Mouse (Mus musculus) limb, embryonic 11.5 days (tissue): ENCODE data around the gene Xirp1. TPM values are rescaled to one million over a fixed set of nuclear protein-coding genes. Genes with fewer than 3 reads are reported as not detected.

Source experiments
- ATAC-seq: fragments of 200-750 bp; cut with Nextera tagmentation; 2 replicates; pipeline ENCODE4 v1.8.0; 2017; ENCODE audit warnings: low read depth; ENCODE audit not compliant: insufficient number of reproducible peaks, low FRiP score, low TSS enrichment
- DNase-seq: peaks from one replicate; pipeline ENCODE4 v3.0.0-alpha.2; 2015; ENCODE audit warnings: low spot score
- H3K27ac ChIP-seq: fragments of 300-500 bp; sonication (generic); replicated peaks from 2 replicates; pipeline ENCODE4 v1.5.1; 2014; ENCODE audit warnings: low read depth, mild to moderate bottlenecking, low read length
- H3K27me3 ChIP-seq: fragments of 300-500 bp; sonication (generic); 2 replicates; pipeline ENCODE4 v1.6.1; 2014; ENCODE audit warnings: mild to moderate bottlenecking, low read length, mixed read lengths; ENCODE audit not compliant: control insufficient read depth, insufficient read depth
- H3K36me3 ChIP-seq: fragments of 300-500 bp; sonication (generic); 2 replicates; pipeline ENCODE4 v1.6.1; 2014; ENCODE audit warnings: mild to moderate bottlenecking, low read length, moderate library complexity, mixed read lengths; ENCODE audit not compliant: control insufficient read depth, insufficient read depth
- H3K4me1 ChIP-seq: fragments of 300-500 bp; sonication (generic); 2 replicates; pipeline ENCODE4 v1.6.1; 2014; ENCODE audit warnings: low read length, mixed read lengths; ENCODE audit not compliant: control insufficient read depth, insufficient read depth
- H3K4me2 ChIP-seq: fragments of 300-500 bp; sonication (generic); 2 replicates; pipeline ENCODE4 v1.6.1; 2014; ENCODE audit warnings: low read depth, mild to moderate bottlenecking, moderate library complexity; ENCODE audit not compliant: severe bottlenecking
- H3K4me3 ChIP-seq: fragments of 300-500 bp; sonication (generic); 2 replicates; pipeline ENCODE4 v1.5.1; 2014; ENCODE audit warnings: low read depth, low read length
- H3K9ac ChIP-seq: fragments of 300-500 bp; sonication (generic); 2 replicates; pipeline ENCODE4 v1.6.1; 2014; ENCODE audit warnings: mild to moderate bottlenecking, low read length
- H3K9me3 ChIP-seq: fragments of 300-500 bp; sonication (generic); 2 replicates; pipeline ENCODE4 v1.6.1; 2016; ENCODE audit warnings: low read length; ENCODE audit not compliant: control insufficient read depth
- WGBS: fragments of 180-500 bp; shearing (Covaris S2); extraction: QIAGEN DNeasy Blood & Tissue Kit; methylation state at CpG from one replicate; pipeline ENCODE4 v1.1.7; 2014; 5-methylcytosine and 5-hydroxymethylcytosine counted together
- polyA plus RNA-seq: library from polyadenylated mRNA; unstranded; fragments of >200 nt; fragmentation: Nextera tagmentation; extraction: Ambion mirVana; gene quantifications from 2 replicates; pipeline ENCODE4 v1.2.1, GENCODE M21; 2014

Xirp1 gene
- polyA plus RNA-seq, 1 experiment from 2014 or later: not detected

DNA sequence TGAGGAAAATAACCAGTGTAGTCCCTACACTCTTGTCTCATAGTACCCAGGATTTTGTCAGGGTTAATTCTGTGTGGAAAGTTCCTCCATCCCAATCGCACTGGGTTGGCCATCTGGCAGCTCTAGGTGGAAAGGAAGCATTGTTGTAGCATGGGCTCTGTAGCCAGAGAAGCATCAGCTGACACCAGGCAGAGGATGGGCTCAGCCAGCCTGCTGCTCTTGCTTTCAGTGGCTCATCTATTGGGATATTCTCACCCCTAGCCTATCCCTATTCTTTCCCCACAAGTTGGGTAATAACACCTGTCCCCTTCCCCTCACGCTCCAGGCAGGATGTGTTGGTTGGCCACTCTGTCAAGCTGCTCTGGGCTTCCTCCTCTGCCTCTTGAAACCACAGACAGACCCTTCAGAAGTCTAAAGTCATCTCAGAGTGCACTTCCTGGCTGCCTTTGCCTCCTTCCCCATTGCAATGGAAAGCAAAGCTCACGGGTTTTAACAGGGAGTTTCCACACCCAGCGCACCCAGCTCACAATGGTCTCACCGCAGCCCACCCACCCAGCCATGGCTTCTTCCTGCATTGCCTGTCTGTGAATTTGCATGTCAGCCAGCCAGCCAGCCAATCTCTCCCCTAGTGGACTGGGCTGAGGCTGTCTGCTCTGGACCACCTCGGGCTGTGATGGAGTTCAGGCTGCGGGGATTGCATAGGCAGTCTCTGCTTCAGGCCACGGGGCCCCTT, 31.3 kb upstream of the Xirp1 start:
- Histone ChIP-seq H3K4me2 (no peak overlapping the region), H3K27me3 (no peaks in the 10 kb centered on the region), H3K9ac (no peak overlapping the region), H3K4me1 (no peaks in the 10 kb centered on the region), H3K4me3 (no peak overlapping the region), H3K27ac (no peak overlapping the region), H3K9me3 (no peaks in the 10 kb centered on the region), H3K36me3 (no peaks in the 10 kb centered on the region)
- ATAC-seq (no peak), DNase-seq (no peak)
- WGBS: 60% methylated on average over 8 of the region's 8 CpGs

DNA sequence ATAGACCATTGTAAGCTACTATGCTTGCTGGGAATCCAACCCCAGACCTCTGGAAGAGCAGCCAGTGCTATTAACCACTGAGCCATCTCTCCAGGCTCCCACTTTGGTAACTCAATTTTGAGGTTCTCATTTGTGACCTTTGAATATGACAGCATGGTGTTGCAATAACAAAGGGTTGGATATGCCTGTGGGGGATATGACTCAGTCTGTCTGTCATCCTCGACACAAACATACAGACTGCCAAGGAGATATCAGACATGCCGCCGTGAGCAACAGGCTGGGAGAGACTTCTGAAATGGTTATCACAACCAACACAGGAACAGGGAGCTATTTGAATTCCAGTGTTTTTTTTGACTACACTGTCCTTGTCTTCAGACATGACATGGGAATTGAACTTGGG, 26.0 kb upstream of the Xirp1 start:
- no peaks in the 10 kb centered on the region for H3K27me3 ChIP-seq
- H3K9ac ChIP-seq: no peak overlapping the region
- no peak overlapping the region for H3K4me2 ChIP-seq
- H3K4me1 ChIP-seq: no peaks in the 10 kb centered on the region
- H3K27ac ChIP-seq: no peak overlapping the region
- DNase-seq: no peak
- H3K4me3 ChIP-seq: no peak overlapping the region
- WGBS: 87% methylated on average over 3 of the region's 3 CpGs
- no peaks in the 10 kb centered on the region for H3K36me3 ChIP-seq
- ATAC-seq: no peak
- H3K9me3 ChIP-seq: no peaks in the 10 kb centered on the region

DNA sequence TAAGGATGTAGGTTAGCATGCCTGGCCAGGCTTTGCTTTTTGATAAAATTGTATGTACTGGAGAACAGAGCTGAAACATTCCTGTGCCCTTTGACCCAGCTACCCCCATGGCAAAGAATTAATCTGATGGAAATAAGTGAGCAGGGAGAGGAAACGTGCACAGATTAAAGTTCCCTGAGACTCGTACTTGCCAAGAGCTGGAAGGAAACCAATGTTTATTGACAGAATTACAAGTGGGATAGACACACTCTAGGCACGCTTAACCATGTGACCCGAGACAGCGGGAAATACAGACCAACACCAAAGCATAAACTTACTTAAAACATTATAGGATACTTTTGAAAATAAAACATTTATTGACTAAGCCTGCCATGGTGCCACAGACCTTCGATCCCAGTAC, 25.1 kb upstream of the Xirp1 start:
- Histone ChIP-seq H3K36me3 (no peaks in the 10 kb centered on the region), H3K4me3 (no peak overlapping the region), H3K27ac (no peak overlapping the region), H3K9ac (no peak overlapping the region), H3K27me3 (no peaks in the 10 kb centered on the region), H3K4me1 (no peaks in the 10 kb centered on the region), H3K4me2 (no peak overlapping the region), H3K9me3 (no peaks in the 10 kb centered on the region)
- no peak for ATAC-seq
- 83% methylated on average over 6 of the region's 6 CpGs for WGBS
- DNase-seq: no peak

DNA sequence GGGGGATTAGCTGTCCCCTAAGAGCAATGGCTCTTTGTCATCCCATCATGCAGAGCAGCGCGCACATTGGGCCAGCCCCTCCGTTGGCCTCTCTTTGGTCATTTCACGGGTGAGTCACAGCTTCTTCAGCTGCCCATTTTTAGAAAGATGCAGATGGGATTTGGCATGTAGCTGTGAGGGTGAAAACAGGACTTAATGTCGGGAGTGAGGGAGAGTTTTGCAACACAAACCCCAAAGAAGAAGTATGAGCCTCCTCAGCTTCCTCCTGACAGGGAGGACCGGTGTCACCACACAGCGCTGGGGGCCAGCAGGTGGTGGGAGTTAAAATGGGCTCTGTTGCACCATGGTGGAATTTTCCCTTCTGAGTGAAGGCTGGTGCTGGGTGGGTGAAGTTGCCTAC, 19.7 kb upstream of the Xirp1 start:
- DNase-seq: no peak
- no peak overlapping the region for H3K9ac ChIP-seq
- H3K36me3 ChIP-seq: no peaks in the 10 kb centered on the region
- H3K27me3 ChIP-seq: no peaks in the 10 kb centered on the region
- no peak overlapping the region for H3K4me2 ChIP-seq
- H3K4me3 ChIP-seq: no peak overlapping the region
- 85% methylated on average over 7 of the region's 7 CpGs for WGBS
- H3K27ac ChIP-seq: no peak overlapping the region
- no peaks in the 10 kb centered on the region for H3K4me1 ChIP-seq
- no peaks in the 10 kb centered on the region for H3K9me3 ChIP-seq
- ATAC-seq: no peak

DNA sequence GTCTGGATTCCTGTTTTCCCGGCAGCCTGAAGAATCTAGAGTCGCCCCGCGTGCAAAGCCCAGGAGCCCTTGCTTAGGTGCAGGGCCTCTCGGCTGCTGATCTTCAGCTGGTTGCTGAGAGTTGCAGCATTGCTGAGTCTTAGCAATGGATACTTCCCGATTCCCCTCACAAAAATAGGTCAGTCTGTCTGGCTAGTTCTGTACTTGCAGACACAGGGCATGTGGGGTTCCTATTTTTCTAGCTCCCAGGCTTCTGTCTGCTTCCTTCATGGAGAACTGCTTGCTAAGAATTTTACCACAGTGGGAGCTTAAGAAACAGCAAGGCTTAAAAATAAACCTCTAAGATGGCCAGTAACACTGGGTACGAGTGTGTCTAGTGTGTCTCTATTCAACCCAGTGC, 14.0 kb upstream of the Xirp1 start:
- H3K27ac ChIP-seq: no peak overlapping the region
- no peak overlapping the region for H3K9ac ChIP-seq
- DNase-seq (no peak), ATAC-seq (no peak)
- H3K27me3 ChIP-seq: no peaks in the 10 kb centered on the region
- H3K36me3 ChIP-seq: no peaks in the 10 kb centered on the region
- no peaks in the 10 kb centered on the region for H3K9me3 ChIP-seq
- H3K4me2 ChIP-seq: no peak overlapping the region
- WGBS: 83% methylated on average over 7 of the region's 7 CpGs
- H3K4me1 ChIP-seq: no peaks in the 10 kb centered on the region
- no peak overlapping the region for H3K4me3 ChIP-seq

DNA sequence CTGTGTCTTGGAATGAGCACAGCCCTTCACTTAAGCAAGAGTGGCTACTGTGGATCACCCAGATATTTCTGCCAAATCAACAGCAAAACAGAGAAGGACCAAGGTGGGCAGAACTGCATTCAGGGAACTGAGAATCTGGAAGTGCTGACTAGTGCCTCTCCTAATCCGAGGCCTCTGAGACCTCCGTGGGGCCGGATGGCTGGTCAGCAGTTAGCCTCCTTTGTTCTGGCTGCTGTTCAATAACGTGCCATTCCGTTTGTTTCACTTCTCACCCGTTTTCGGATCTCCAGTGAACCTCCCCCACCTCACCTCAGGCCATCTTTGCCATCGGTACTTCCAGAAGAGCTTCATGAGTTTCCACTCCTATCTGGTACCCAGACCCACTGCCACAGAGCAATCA, 11.0 kb upstream of the Xirp1 start:
- Histone ChIP-seq H3K27ac (no peak overlapping the region), H3K4me2 (no peak overlapping the region), H3K27me3 (no peaks in the 10 kb centered on the region), H3K36me3 (no peaks in the 10 kb centered on the region), H3K4me3 (no peak overlapping the region), H3K9ac (no peak overlapping the region), H3K4me1 (no peaks in the 10 kb centered on the region), H3K9me3 (no peaks in the 10 kb centered on the region)
- WGBS: 84% methylated on average over 8 of the region's 8 CpGs
- DNase-seq: no peak
- ATAC-seq: no peak

DNA sequence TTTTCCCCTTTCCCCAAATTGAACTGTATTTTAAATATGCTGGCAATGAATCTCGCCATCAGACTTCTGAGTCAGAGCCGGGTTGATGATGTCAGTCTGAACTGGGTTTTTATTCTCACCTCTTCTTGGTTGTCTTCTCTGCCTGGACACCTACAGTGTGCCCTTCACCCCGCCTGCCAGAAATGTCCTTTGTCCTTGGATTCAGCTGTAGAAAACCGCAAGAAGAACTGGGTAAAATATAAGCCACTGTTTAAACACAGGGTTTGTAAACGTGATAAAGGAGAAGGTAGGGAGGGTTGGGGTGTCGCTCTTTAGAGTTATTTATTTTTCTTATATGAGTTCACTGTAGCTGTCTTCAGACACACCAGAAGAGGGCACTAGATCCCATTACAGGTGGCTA, 9.3 kb upstream of the Xirp1 start:
- no peak overlapping the region for H3K4me3 ChIP-seq
- H3K27ac ChIP-seq: no peak overlapping the region
- H3K9me3 ChIP-seq: no peaks in the 10 kb centered on the region
- H3K4me1 ChIP-seq: no peaks in the 10 kb centered on the region
- no peaks in the 10 kb centered on the region for H3K36me3 ChIP-seq
- WGBS: 90% methylated on average over 6 of the region's 6 CpGs
- no peak overlapping the region for H3K9ac ChIP-seq
- no peaks in the 10 kb centered on the region for H3K27me3 ChIP-seq
- DNase-seq: no peak
- H3K4me2 ChIP-seq: no peak overlapping the region
- no peak for ATAC-seq

DNA sequence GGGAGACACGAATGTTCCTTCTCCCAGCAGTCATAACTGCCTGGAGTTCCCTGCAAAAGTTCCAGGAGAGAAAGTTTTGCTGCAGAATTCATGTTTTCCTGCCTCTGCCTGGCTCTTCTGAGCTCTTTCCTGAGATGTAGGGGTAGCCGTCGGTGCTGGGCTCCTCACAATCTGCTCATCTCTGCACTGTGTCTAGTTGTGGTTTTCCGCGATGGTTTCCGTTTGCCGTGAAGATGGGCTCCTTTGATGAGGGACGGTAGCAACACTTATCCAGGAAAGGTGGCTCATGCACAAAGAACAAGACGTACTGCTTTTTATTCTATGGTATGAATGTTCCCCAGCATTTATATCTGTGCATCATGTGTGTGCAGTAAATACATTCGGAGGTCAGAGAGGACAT, 7.0 kb upstream of the Xirp1 start:
- DNase-seq (no peak), ATAC-seq (no peak)
- H3K4me1 ChIP-seq: no peaks in the 10 kb centered on the region
- no peaks in the 10 kb centered on the region for H3K27me3 ChIP-seq
- WGBS: 87% methylated on average over 10 of the region's 10 CpGs
- no peak overlapping the region for H3K27ac ChIP-seq
- H3K4me3 ChIP-seq: no peak overlapping the region
- H3K9ac ChIP-seq: no peak overlapping the region
- no peak overlapping the region for H3K4me2 ChIP-seq
- H3K9me3 ChIP-seq: no peaks in the 10 kb centered on the region
- no peaks in the 10 kb centered on the region for H3K36me3 ChIP-seq

DNA sequence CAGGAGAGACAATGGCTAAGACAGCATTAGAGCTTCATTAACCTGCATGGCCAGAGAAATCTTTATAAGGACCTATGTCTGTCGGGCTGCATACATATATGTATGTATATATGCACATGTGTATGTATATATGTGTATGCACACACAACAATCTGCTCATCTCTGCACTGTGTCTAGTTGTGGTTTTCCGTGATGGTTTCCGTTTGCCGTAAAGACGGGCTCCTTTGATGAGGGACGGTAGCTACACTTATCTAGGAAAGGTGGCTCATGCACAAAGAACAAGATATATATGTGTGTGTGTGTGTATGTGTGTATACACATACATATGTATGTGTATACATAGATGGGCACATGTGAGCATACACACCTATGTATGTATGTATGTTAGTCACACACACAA, 6.5 kb upstream of the Xirp1 start:
- H3K27ac ChIP-seq: no peak overlapping the region
- H3K4me3 ChIP-seq: no peak overlapping the region
- no peaks in the 10 kb centered on the region for H3K4me1 ChIP-seq
- H3K27me3 ChIP-seq: no peaks in the 10 kb centered on the region
- H3K36me3 ChIP-seq: no peaks in the 10 kb centered on the region
- H3K4me2 ChIP-seq: no peak overlapping the region
- DNase-seq: no peak
- no peaks in the 10 kb centered on the region for H3K9me3 ChIP-seq
- ATAC-seq: no peak
- H3K9ac ChIP-seq: no peak overlapping the region
- 94% methylated on average over 6 of the region's 6 CpGs for WGBS
